Mouse (Mus musculus) skeletal muscle tissue, adult 2 months (tissue): Measurements from ENCODE around the gene Uvssa.

ENCODE experiments used
- DNase-seq: peaks from one replicate; pipeline ENCODE4 v3.0.0-alpha.2; 2012; ENCODE audit warnings: low read depth, low spot score

Gene Uvssa

GRCm38 (mm10) chr5:33442927-33443710 lies 64.8 kb downstream of the Uvssa start:
- no peak for DNase-seq

DNA sequence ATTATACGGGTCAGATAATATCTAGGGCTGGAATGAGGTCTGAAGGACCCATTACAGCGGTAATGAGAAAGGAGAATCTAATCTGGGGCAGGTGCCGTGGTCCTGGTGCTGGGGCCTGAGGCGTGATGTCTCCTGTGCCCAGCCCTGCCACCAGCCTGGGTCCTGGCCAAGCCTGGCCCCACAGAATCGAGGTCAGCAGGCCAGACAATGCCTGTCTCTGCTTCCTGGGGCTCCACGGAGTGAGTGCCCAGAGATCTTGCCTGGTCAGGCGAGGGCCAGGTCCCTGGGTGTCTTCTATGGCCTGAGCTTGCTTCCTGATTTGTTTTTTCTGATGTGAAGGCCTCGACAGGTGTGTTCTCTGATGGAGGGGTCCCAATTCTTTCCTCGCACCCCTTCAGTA lies 65.4 kb downstream of the Uvssa start:
- DNase-seq: no peak

- no peak for DNase-seq
Observed at GRCm38 (mm10) chr5:33455737-33456136, 77.4 kb downstream of the Uvssa start.

- no peak for DNase-seq
Observed at GRCm38 (mm10) chr5:33458132-33458622, 79.8 kb downstream of the Uvssa start.

DNA sequence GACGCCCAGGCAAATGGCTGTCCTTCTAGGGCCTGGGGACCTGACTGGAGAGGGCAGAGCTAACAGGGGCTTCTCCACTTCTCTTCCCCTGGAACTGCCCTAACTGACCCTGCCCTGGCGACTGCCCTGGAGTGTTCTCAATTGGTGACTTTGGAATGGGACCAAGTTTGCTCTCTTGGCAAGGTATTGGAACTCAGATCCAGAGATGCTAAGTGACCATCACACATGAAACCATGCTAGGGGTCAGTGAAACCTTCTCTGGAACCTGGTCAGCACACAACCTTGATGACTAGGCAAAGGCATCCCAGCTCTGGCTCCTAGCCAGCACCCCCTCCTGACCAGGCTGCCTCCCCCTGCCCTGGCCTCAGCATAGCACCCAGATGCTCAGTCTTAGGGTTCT lies 80.8 kb downstream of the Uvssa start:
- DNase-seq: no peak

DNA sequence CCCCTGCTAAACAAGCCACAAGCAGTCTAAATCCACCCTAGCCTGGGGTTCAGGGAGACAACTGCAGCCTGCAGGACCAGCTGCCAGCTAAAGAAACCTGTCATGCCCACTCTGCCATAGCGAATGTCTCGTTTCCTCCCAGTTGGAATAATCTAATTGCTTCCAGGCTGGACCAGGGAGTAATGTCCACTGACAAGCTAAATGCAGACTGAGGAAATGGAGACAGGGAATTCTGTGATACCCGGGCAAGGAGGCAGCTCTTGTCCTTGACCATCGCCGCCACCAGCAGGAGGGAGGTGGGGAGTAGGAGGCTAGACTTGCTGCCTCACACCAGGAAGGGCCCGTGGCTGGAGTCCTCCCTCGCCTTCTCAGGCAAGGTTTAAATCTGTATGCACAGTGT lies 86.0 kb downstream of the Uvssa start:
- no peak for DNase-seq

GRCm38 (mm10) chr5:33465464-33465863 lies 87.1 kb downstream of the Uvssa start:
- no peak for DNase-seq
